ENCODE assay signal across 22 mouse cellular contexts in genomic region chr13:52065720-52066119, GRCm38 (mm10).
"Had no signal": no experiment of that assay in that cellular context is flagged by ENCODE, and none has a peak within 500 bp of the region (broad histone marks: within the 10 kb centered on the region; RNA-seq: fewer than 3 reads in every experiment).

No protein-coding gene starts in this region.

- DNase-seq: kidney, adult 2 months; kidney, postnatal 10 days; kidney, postnatal 36 days; layer of hippocampus, postnatal 36 days; liver; lung, adult 18-20 months; lung, postnatal 10 days; lung, postnatal 36 days; right cerebral cortex, postnatal 25 days; spleen, adult 18-20 months; thymus, postnatal 25 days had no signal

- H3K4me3 ChIP-seq: left cerebral cortex, adult 2 months; liver, embryonic 12.5 days; liver, embryonic 15.5 days; lung, embryonic 15.5 days; megakaryocyte, embryonic 14.5 days; midbrain, embryonic 12.5 days; midbrain, embryonic 15.5 days; neural tube, embryonic 12.5 days; neural tube, embryonic 15.5 days; stomach, embryonic 15.5 days had no signal

- H3K36me3 ChIP-seq: liver, embryonic 12.5 days; liver, embryonic 15.5 days; lung, embryonic 15.5 days; midbrain, embryonic 12.5 days; midbrain, embryonic 15.5 days; neural tube, embryonic 12.5 days; neural tube, embryonic 15.5 days; stomach, embryonic 15.5 days had no signal

- H3K27me3 ChIP-seq: liver, embryonic 12.5 days; liver, embryonic 15.5 days; lung, embryonic 15.5 days; megakaryocyte, embryonic 14.5 days; midbrain, embryonic 12.5 days; midbrain, embryonic 15.5 days; neural tube, embryonic 12.5 days; neural tube, embryonic 15.5 days; stomach, embryonic 15.5 days had no signal

- H3K4me1 ChIP-seq: midbrain, embryonic 12.5 days; midbrain, embryonic 15.5 days; neural tube, embryonic 12.5 days; neural tube, embryonic 15.5 days had no signal

- ATAC-seq: intestine, postnatal 0 days; liver, embryonic 12.5 days; midbrain, embryonic 15.5 days had no signal

- H3K4me2 ChIP-seq: liver, embryonic 12.5 days; liver, embryonic 15.5 days; lung, embryonic 15.5 days; midbrain, embryonic 12.5 days; midbrain, embryonic 15.5 days; neural tube, embryonic 12.5 days; neural tube, embryonic 15.5 days; stomach, embryonic 15.5 days had no signal

- H3K27ac ChIP-seq: left cerebral cortex, adult 2 months; liver, embryonic 12.5 days; liver, embryonic 15.5 days; lung, embryonic 15.5 days; midbrain, embryonic 12.5 days; midbrain, embryonic 15.5 days; neural tube, embryonic 12.5 days; neural tube, embryonic 15.5 days; stomach, embryonic 15.5 days had no signal

- H3K9ac ChIP-seq: liver, embryonic 12.5 days; liver, embryonic 15.5 days; lung, embryonic 15.5 days; midbrain, embryonic 12.5 days; midbrain, embryonic 15.5 days; neural tube, embryonic 12.5 days; neural tube, embryonic 15.5 days; stomach, embryonic 15.5 days had no signal

- H3K9me3 ChIP-seq: liver, embryonic 12.5 days; liver, embryonic 15.5 days; lung, embryonic 15.5 days; megakaryocyte, embryonic 14.5 days; midbrain, embryonic 12.5 days; midbrain, embryonic 15.5 days; neural tube, embryonic 12.5 days; neural tube, embryonic 15.5 days; stomach, embryonic 15.5 days had no signal
